Mouse (Mus musculus) hindbrain, embryonic 14.5 days (tissue): Measurements from ENCODE around the gene Abhd12. TPM values are rescaled to one million over a fixed set of nuclear protein-coding genes. Genes with fewer than 3 reads are reported as not detected.
A peak's percentile ranks its signal among the peaks of the same experiment; 100 is the strongest.
"Not testable (repeated sequence)": the region's sequence is repeated elsewhere in the genome, so short reads cannot be mapped to it uniquely, and the experiment has no call there.

Source experiments
- ATAC-seq: fragments of 200-750 bp; cut with Nextera tagmentation; 2 replicates; pipeline ENCODE4 v1.8.0; 2017; ENCODE audit warnings: moderate number of reproducible peaks, mild to moderate bottlenecking, moderate TSS enrichment, moderate library complexity; ENCODE audit not compliant: low FRiP score
- DNase-seq: peaks from one replicate; pipeline ENCODE4 v3.0.0-alpha.2; 2015; ENCODE audit warnings: low spot score
- H3K27ac ChIP-seq: fragments of 300-500 bp; sonication (generic); 2 replicates; pipeline ENCODE4 v1.5.1; 2014; ENCODE audit warnings: mild to moderate bottlenecking, moderate library complexity
- H3K27me3 ChIP-seq: fragments of 300-500 bp; sonication (generic); 2 replicates; pipeline ENCODE4 v1.6.1; 2014; ENCODE audit warnings: mild to moderate bottlenecking, low read length, mixed read lengths; ENCODE audit not compliant: control insufficient read depth, insufficient read depth
- H3K36me3 ChIP-seq: fragments of 300-500 bp; sonication (generic); replicated peaks from 2 replicates; pipeline ENCODE4 v1.6.1; 2014; ENCODE audit not compliant: control insufficient read depth, insufficient read depth
- H3K4me1 ChIP-seq: fragments of 300-500 bp; sonication (generic); replicated peaks from 2 replicates; pipeline ENCODE4 v1.6.1; 2014; ENCODE audit warnings: antibody characterized with exemption, low read length, mixed read lengths; ENCODE audit not compliant: control insufficient read depth, insufficient read depth
- H3K4me2 ChIP-seq: fragments of 300-500 bp; sonication (generic); replicated peaks from 2 replicates; pipeline ENCODE4 v1.6.1; 2014; ENCODE audit warnings: mild to moderate bottlenecking, moderate library complexity
- H3K4me3 ChIP-seq: fragments of 300-500 bp; sonication (generic); replicated peaks from 2 replicates; pipeline ENCODE4 v1.5.1; 2014; ENCODE audit warnings: mild to moderate bottlenecking, low read length
- H3K9ac ChIP-seq: fragments of 300-500 bp; sonication (generic); 2 replicates; pipeline ENCODE4 v1.6.1; 2014
- H3K9me3 ChIP-seq: fragments of 300-500 bp; sonication (generic); 2 replicates; pipeline ENCODE4 v1.6.1; 2016; ENCODE audit warnings: low read length; ENCODE audit not compliant: control insufficient read depth
- WGBS: fragments of 180-500 bp; shearing (Covaris S2); extraction: QIAGEN DNeasy Blood & Tissue Kit; methylation state at CpG from one replicate; pipeline ENCODE4 v1.1.7; 2014; 5-methylcytosine and 5-hydroxymethylcytosine counted together
- polyA plus RNA-seq: library from polyadenylated mRNA; unstranded; fragments of >200 nt; fragmentation: Nextera tagmentation; extraction: Ambion mirVana; gene quantifications from 2 replicates; pipeline ENCODE4 v1.2.1, GENCODE M21; 2014

Gene Abhd12
- polyA plus RNA-seq, 1 experiment from 2014 or later, result 126 TPM

GRCm38 (mm10) chr2:150915786-150916185, 11.2 kb upstream of the Abhd12 start:
- ATAC-seq (no peak), DNase-seq (no peak)
- H3K36me3 ChIP-seq, result peaks cover 16% of the 10 kb centered on the region
- H3K27ac ChIP-seq, result no peak overlapping the region
- no peak overlapping the region for H3K4me3 ChIP-seq
- no peak overlapping the region for H3K4me2 ChIP-seq
- no peaks in the 10 kb centered on the region for H3K4me1 ChIP-seq
- no peaks in the 10 kb centered on the region for H3K27me3 ChIP-seq
- 93% methylated on average over 5 of the region's 5 CpGs for WGBS
- H3K9ac ChIP-seq, result no peak overlapping the region
- no peaks in the 10 kb centered on the region for H3K9me3 ChIP-seq

DNA sequence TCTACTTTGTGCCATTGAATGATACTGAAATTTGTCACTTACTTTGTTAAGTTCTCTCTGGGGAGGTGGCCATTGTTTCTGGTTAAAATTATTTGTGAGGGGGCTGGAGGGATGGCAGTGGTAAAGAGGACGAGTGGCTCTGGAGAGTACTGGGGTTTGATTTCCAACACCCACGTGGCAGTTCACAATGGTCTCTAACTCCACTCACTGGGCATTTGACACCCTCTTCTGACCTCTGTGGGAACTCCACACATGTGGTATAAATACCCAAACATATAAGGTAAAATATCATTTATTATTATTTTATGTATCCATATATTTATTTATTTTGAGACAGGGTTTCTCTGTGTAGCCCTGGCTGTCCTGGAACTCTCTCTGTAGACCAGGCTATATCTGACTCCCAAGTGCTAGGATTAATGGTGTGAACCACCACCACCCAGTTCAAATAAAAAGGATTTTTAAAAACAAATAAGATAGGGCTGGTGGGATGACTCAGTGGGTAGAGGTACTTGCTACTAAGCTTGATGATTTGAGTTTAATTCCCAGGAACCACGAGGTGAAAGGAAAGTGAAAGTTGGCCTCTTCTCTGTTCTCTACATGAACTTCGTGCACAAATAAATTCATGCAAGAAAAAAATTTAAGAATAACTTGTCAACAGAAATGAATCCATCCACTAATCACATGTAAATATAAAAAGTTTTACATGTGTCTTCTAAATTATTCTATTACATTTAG, 10.4 kb upstream of the Abhd12 start:
- ATAC-seq (no peak), DNase-seq (no peak)
- no peak overlapping the region for H3K4me2 ChIP-seq
- peaks cover 16% of the 10 kb centered on the region for H3K36me3 ChIP-seq
- no peaks in the 10 kb centered on the region for H3K9me3 ChIP-seq
- 85% methylated on average over 4 of the region's 4 CpGs for WGBS
- no peaks in the 10 kb centered on the region for H3K27me3 ChIP-seq
- H3K4me3 ChIP-seq, result no peak overlapping the region
- H3K4me1 ChIP-seq, result peaks cover 4% of the 10 kb centered on the region; the same call in 1 of the 2 replicates
- no peak overlapping the region for H3K27ac ChIP-seq
- no peak overlapping the region for H3K9ac ChIP-seq

DNA sequence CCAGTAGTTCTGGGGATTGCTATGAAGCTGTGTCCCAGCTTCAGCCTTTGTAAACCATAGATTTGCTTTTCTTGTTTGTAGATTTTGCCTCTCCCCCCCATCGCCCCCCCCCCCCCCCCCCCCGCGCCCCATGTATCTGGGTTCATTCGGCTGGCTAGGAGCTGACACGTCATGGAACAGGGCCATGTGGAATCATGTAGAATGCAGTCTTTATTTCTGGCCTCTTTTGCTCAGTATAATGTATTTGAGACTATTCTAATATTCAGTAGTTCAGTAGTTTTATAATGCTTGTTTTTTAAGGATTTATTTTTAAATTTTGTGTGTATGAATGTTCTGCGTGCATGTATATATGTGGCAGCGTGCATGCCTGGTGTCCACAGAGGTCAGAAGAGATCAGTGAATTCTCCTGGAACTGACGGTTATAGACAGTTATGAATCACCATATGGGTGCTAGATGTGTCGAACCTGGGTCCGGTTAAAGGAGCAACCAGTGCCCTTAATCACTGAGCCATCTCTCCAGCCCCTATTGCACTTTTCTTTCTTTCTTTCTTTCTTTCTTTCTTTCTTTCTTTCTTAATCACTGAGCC, 5.8 kb upstream of the Abhd12 start:
- DNase-seq (no peak), ATAC-seq (no peak)
- H3K27me3 ChIP-seq, result no peaks in the 10 kb centered on the region
- no peaks in the 10 kb centered on the region for H3K36me3 ChIP-seq
- no peaks in the 10 kb centered on the region for H3K9me3 ChIP-seq
- 44% methylated on average over 8 of the region's 10 CpGs for WGBS
- H3K4me2 ChIP-seq, result peak overlapping the region; percentile 69
- H3K27ac ChIP-seq, result no peak overlapping the region
- H3K4me1 ChIP-seq, result peaks cover 5% of the 10 kb centered on the region; the same call in 1 of the 2 replicates
- H3K4me3 ChIP-seq, result peak overlapping the region; percentile 69
- peak overlapping the region; percentile 56; the same call in 1 of the 2 replicates for H3K9ac ChIP-seq

DNA sequence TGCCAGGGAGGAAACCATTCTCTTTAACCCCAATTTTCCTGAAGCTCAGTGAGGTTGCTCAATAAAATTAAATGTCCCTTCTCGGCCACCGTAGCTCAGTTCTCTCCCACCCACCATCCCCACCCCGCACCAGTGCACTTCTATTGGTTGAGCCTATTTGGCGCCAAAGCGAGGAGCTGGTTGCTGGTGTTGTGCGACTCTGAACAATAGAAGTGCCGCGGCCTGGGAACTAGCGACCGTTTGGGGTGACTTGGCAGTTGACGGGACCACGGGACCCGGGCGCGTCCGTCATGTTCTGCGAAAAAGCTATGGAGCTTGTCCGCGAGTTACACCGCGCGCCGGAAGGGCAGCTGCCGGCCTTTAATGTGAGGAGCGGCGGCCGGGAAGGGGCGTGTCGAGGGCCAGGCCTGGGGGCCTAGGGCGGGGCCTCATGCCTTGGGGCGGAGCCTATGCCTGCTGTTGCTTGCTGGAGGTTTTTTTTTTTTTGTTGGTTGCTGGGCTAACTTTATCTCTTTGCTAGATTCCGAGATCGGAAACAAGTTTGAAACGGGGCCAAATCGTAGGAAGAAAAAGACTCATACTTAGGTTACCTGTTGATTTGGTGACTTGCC, 5.0 kb upstream of the Abhd12 start:
- peak overlapping the region; percentile 71 for H3K27ac ChIP-seq
- ATAC-seq (peak; percentile 93), DNase-seq (peak; percentile 96)
- H3K9ac ChIP-seq, result peak overlapping the region; percentile 56
- H3K36me3 ChIP-seq, result no peaks in the 10 kb centered on the region
- H3K4me3 ChIP-seq, result peak overlapping the region; percentile 69
- peaks cover 5% of the 10 kb centered on the region; the same call in 1 of the 2 replicates for H3K4me1 ChIP-seq
- no peaks in the 10 kb centered on the region for H3K9me3 ChIP-seq
- H3K27me3 ChIP-seq, result no peaks in the 10 kb centered on the region
- peak overlapping the region; percentile 69 for H3K4me2 ChIP-seq
- under 1% methylated on average over 35 of the region's 35 CpGs for WGBS

DNA sequence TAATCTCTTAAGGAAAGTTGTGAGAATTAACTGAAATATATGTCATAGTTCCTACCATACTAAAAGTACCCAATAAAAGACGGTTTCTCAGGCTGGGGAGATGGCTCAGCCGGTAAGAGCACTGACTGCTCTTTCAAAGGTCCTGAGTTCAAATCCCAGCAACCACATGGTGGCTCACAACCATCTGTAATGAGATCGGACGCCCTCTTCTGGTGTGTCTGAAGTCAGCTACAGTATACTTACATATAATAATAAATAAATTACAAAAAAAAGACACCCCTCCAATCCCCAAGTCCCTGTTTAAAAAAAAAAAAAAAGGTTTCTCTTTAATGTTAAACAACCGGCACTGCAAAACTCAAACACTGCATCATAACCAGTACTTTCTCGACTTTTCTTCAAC, 4.3 kb upstream of the Abhd12 start:
- H3K36me3 ChIP-seq, H3K9me3 ChIP-seq, H3K27me3 ChIP-seq, H3K4me1 ChIP-seq, ATAC-seq, H3K27ac ChIP-seq, DNase-seq: not testable (repeated sequence)
- 51% methylated on average over 6 of the region's 6 CpGs for WGBS
- Histone ChIP-seq H3K9ac (peak overlapping the region; percentile 56), H3K4me3 (peak overlapping the region; percentile 69; the same call in 1 of the 2 replicates), H3K4me2 (peak overlapping the region; percentile 69)

GRCm38 (mm10) chr2:150904936-150905450, 452 bp upstream of the Abhd12 start, which contains the start of gene Gins1:
Gins1 (plus strand) TSS chr2:150905400.
- H3K4me3 ChIP-seq, result peak within 1 kb of the TSS; percentile 95
- no peak for DNase-seq
- peaks cover 21% of the 10 kb centered on the region for H3K4me1 ChIP-seq
- no peak for ATAC-seq
- peak within 1 kb of the TSS; percentile 65 for H3K4me2 ChIP-seq
- WGBS, result 43% methylated on average over 9 of the region's 9 CpGs
- H3K9me3 ChIP-seq, result no peaks in the 10 kb centered on the region
- peak within 1 kb of the TSS; percentile 93 for H3K9ac ChIP-seq
- no peaks in the 10 kb centered on the region for H3K27me3 ChIP-seq
- peak within 1 kb of the TSS; percentile 94 for H3K27ac ChIP-seq
- H3K36me3 ChIP-seq, result no peaks in the 10 kb centered on the region

GRCm38 (mm10) chr2:150902347-150902746, 2.2 kb downstream of the Abhd12 start:
- WGBS, result 79% methylated on average over 8 of the region's 8 CpGs

DNA sequence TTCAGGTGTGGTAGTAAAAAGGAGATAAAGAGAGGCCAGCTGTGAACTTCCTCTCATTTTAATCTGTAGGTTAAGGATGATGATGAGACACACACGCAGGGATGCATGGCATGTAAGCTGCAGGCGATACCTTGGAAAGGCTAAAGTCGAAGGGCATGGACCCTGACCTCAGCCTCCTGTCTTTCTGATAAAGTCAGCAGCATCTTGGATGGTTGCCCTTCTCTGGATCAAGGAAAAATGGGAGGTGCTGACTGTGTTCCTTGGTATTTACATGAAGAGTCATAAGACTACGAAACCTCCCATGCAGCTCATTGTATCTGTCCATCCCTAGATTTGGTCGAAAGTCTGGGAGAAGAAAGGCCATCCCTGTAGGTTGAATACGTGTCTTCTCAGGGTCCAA, 4.2 kb downstream of the Abhd12 start:
- Histone ChIP-seq H3K36me3 (no peaks in the 10 kb centered on the region), H3K9ac (no peak overlapping the region), H3K4me3 (no peak overlapping the region), H3K27ac (no peak overlapping the region), H3K4me2 (no peak overlapping the region), H3K27me3 (no peaks in the 10 kb centered on the region), H3K4me1 (peaks cover 19% of the 10 kb centered on the region), H3K9me3 (no peaks in the 10 kb centered on the region)
- ATAC-seq, result no peak
- 94% methylated on average over 6 of the region's 6 CpGs for WGBS
- no peak for DNase-seq

More at GRCm38 (mm10) chr2:150902347-150902746, 2.2 kb downstream of the Abhd12 start:
- ATAC-seq (no peak), DNase-seq (no peak)
- no peaks in the 10 kb centered on the region for H3K9me3 ChIP-seq
- H3K27me3 ChIP-seq, result no peaks in the 10 kb centered on the region
- H3K4me1 ChIP-seq, result peaks cover 19% of the 10 kb centered on the region
- peak overlapping the region; percentile 9; the same call in 1 of the 2 replicates for H3K4me3 ChIP-seq
- no peak overlapping the region for H3K9ac ChIP-seq
- H3K27ac ChIP-seq, result no peak overlapping the region
- H3K4me2 ChIP-seq, result peak overlapping the region; percentile 65
- no peaks in the 10 kb centered on the region for H3K36me3 ChIP-seq

DNA sequence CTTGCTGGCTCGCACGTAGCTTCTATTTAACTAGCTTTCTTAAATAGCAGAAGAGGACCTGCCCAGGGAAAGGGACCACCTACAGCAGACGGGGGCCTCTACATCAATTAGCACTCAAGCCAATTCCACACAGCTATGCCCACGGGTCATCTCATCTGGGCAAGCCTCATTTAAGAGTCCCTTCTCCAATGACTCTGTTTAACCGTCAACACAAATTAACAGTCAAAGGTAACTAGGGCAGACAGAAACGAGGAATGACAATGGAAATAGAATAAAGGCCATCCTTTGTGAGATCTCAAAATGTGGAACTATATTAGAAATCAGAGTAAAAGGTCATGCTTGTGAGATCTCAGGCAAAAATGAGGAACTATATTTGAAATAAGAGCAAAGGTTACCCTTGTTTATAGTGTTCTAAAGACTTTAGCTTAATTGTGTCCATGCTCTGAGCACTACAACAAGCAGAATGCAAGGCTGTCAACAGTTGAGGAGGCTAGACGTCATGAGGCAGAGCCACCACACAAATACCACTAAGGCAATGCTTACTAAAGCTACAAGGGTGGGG, 8.8 kb downstream of the Abhd12 start:
- no peak for ATAC-seq
- no peaks in the 10 kb centered on the region for H3K4me1 ChIP-seq
- H3K36me3 ChIP-seq, result no peaks in the 10 kb centered on the region
- H3K4me2 ChIP-seq, result no peak overlapping the region
- no peak overlapping the region for H3K27ac ChIP-seq
- WGBS, result 82% methylated on average over 7 of the region's 7 CpGs
- no peaks in the 10 kb centered on the region for H3K9me3 ChIP-seq
- H3K27me3 ChIP-seq, result no peaks in the 10 kb centered on the region
- no peak overlapping the region for H3K4me3 ChIP-seq
- H3K9ac ChIP-seq, result no peak overlapping the region
- DNase-seq, result no peak
